Mouse (Mus musculus): ENCODE data around the gene Foxp1. TPM values are rescaled to one million over a fixed set of nuclear protein-coding genes. Genes with fewer than 3 reads are reported as not detected.

Gene Foxp1
- total and polyA plus RNA-seq, 3 experiments = 57.4 to 88.1 (median 79.8) TPM

DNA sequence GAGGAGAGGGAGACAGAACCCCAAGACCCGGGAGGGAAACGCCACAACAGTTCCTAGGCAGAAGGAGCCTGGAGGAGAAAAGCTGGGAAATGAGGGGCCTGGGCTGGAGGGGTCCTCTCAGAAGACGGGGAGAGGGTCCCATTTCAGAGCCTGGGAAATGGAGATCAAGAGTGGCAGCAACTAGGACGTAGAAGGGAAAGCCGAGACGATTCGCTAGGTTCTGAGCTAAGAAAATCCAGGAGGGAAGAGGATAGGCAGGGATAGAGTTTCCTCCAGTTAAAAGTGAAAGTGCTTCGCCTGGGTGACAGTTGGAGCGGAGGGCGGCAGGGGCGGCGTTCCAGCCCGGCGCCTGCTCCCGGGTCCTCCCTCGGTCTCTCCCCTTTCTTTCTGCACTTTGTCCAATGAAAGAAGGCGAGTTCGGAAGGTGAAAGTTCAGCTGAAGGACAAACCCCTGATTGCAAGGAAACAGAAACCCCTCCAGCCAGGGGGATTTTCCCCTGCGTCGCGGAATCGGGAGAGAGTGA is 650 bp upstream of the Foxp1 start:
- TF ChIP-seq CTCF (IDR thresholded peaks at IDR 0.05; ENCODE audit: low read depth, low read length) (no peak), GATA1 (IDR thresholded peaks at IDR 0.05; ENCODE audit: borderline replicate concordance, low read length) (no peak), POLR2AphosphoS5 (IDR thresholded peaks at IDR 0.05; ENCODE audit: insufficient replicate concordance, low read depth, low read length) (no peak), TAL1 (conservative IDR thresholded peaks at IDR 0.05; ENCODE audit: low read depth, low read length) (no peak), GATA2 (IDR thresholded peaks at IDR 0.05; ENCODE audit: borderline replicate concordance, low read depth, low read length) (no peak)
- H3K4me3 ChIP-seq (ENCODE audit: low read depth, low read length) = peak overlapping the region; percentile 89
- DNase-seq (ENCODE audit: low spot score) = peak; percentile 66
- peaks cover 7% of the 10 kb centered on the region for H3K9me3 ChIP-seq (replicated peaks)
- H3K27me3 ChIP-seq (ENCODE audit: insufficient read depth, low read length) = no peaks in the 10 kb centered on the region
- peak; percentile 65 for ATAC-seq (ENCODE audit: extremely low read depth, insufficient number of reproducible peaks, low FRiP score, poor library complexity, severe bottlenecking)
- peaks cover 22% of the 10 kb centered on the region for H3K4me1 ChIP-seq (ENCODE audit: insufficient read depth, low read depth, low read length)
- H3K36me3 ChIP-seq (replicated peaks) = peaks cover 5% of the 10 kb centered on the region

GRCm38 (mm10) chr6:99521641-99522358 is 721 bp downstream of the Foxp1 start:
- Histone ChIP-seq H3K4me3 (ENCODE audit: low read depth, low read length) (peak overlapping the region; percentile 89), H3K27me3 (ENCODE audit: insufficient read depth, low read length) (no peaks in the 10 kb centered on the region), H3K9me3 (replicated peaks) (no peaks in the 10 kb centered on the region), H3K36me3 (replicated peaks) (peaks cover 9% of the 10 kb centered on the region), H3K4me1 (ENCODE audit: insufficient read depth, low read depth, low read length) (peaks cover 22% of the 10 kb centered on the region)
- DNase-seq (ENCODE audit: low spot score) = peak; percentile 51
- 0 out of 2 replicates have a peak, but pooled peaks have one; percentile 10 for ATAC-seq (ENCODE audit: extremely low read depth, insufficient number of reproducible peaks, low FRiP score, poor library complexity, severe bottlenecking)
- TF ChIP-seq CTCF (IDR thresholded peaks at IDR 0.05; ENCODE audit: low read depth, low read length) = no peak
- no peak for TF ChIP-seq TAL1 (conservative IDR thresholded peaks at IDR 0.05; ENCODE audit: low read depth, low read length)
- no peak for TF ChIP-seq GATA2 (IDR thresholded peaks at IDR 0.05; ENCODE audit: borderline replicate concordance, low read depth, low read length)
- no peak for TF ChIP-seq GATA1 (IDR thresholded peaks at IDR 0.05; ENCODE audit: borderline replicate concordance, low read length)
- no peak for TF ChIP-seq POLR2AphosphoS5 (IDR thresholded peaks at IDR 0.05; ENCODE audit: insufficient replicate concordance, low read depth, low read length)

- DNase-seq (ENCODE audit: low spot score) (peak; percentile 27), ATAC-seq (ENCODE audit: extremely low read depth, insufficient number of reproducible peaks, low FRiP score, poor library complexity, severe bottlenecking) (no peak)
- no peaks in the 10 kb centered on the region for H3K27me3 ChIP-seq (ENCODE audit: insufficient read depth, low read length)
- H3K9me3 ChIP-seq (replicated peaks) = no peaks in the 10 kb centered on the region
- peaks cover 22% of the 10 kb centered on the region for H3K4me1 ChIP-seq (ENCODE audit: insufficient read depth, low read depth, low read length)
- no peak for TF ChIP-seq TAL1 (conservative IDR thresholded peaks at IDR 0.05; ENCODE audit: low read depth, low read length)
- no peak for TF ChIP-seq CTCF (IDR thresholded peaks at IDR 0.05; ENCODE audit: low read depth, low read length)
- TF ChIP-seq GATA1 (IDR thresholded peaks at IDR 0.05; ENCODE audit: borderline replicate concordance, low read length) = no peak
- TF ChIP-seq POLR2AphosphoS5 (IDR thresholded peaks at IDR 0.05; ENCODE audit: insufficient replicate concordance, low read depth, low read length) = no peak
- TF ChIP-seq GATA2 (IDR thresholded peaks at IDR 0.05; ENCODE audit: borderline replicate concordance, low read depth, low read length) = no peak
- peaks cover 14% of the 10 kb centered on the region for H3K36me3 ChIP-seq (replicated peaks)
- H3K4me3 ChIP-seq (ENCODE audit: low read depth, low read length) = peak overlapping the region; percentile 89
Measured at GRCm38 (mm10) chr6:99521038-99521640, 1.4 kb downstream of the Foxp1 start.

- ATAC-seq (ENCODE audit: extremely low read depth, insufficient number of reproducible peaks, low FRiP score, poor library complexity, severe bottlenecking) (no peak), DNase-seq (ENCODE audit: low spot score) (no peak)
- peaks cover 21% of the 10 kb centered on the region for H3K4me1 ChIP-seq (ENCODE audit: insufficient read depth, low read depth, low read length)
- no peaks in the 10 kb centered on the region for H3K9me3 ChIP-seq (replicated peaks)
- peak overlapping the region; percentile 89 for H3K4me3 ChIP-seq (ENCODE audit: low read depth, low read length)
- H3K36me3 ChIP-seq (replicated peaks) = peaks cover 19% of the 10 kb centered on the region
- no peak for TF ChIP-seq TAL1 (conservative IDR thresholded peaks at IDR 0.05; ENCODE audit: low read depth, low read length)
- TF ChIP-seq GATA2 (IDR thresholded peaks at IDR 0.05; ENCODE audit: borderline replicate concordance, low read depth, low read length) = no peak
- TF ChIP-seq POLR2AphosphoS5 (IDR thresholded peaks at IDR 0.05; ENCODE audit: insufficient replicate concordance, low read depth, low read length) = no peak
- no peak for TF ChIP-seq CTCF (IDR thresholded peaks at IDR 0.05; ENCODE audit: low read depth, low read length)
- TF ChIP-seq GATA1 (IDR thresholded peaks at IDR 0.05; ENCODE audit: borderline replicate concordance, low read length) = no peak
- H3K27me3 ChIP-seq (ENCODE audit: insufficient read depth, low read length) = no peaks in the 10 kb centered on the region
Measured at GRCm38 (mm10) chr6:99520676-99521037, 1.9 kb downstream of the Foxp1 start.

DNA sequence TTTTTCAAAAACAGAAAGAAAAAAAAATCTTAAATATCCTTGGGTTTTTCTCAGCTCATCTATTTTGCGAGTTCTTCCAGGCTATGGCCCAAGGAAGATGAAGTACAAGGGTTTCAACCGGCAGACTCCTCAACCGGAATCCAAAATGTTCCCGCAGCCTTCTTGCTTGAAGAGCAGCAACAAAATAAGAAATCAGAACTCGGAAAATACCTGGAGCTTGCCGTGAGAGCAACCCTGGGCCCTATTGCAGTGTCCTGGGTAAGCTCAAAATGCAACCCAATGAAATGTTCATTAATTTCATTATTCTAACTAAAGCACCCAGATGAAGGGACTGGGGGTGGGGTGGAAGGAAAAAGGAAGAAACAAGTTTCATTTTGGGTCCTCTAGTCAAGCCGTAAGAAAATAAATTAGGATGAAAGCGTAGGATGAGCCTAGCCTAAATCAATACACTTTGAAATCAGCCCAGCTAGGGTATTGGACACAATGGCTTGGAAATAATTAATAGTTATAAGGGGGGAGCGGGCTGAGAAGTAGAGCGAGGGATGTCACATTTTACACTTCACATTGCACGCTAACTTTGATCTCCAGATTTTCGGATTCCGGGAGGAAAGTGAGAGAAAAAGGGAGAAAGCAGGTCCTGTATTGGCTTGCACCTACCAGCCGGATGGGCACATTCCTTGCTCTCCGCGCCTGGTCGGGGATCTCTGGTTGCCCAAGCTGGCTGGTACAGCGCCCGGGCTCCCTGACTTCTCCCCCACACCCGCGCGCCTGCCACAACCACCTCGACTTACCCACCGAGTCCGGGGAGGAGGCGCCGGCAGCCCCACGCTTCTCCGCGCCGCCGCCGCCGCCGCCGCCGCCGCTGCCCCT is 2.5 kb downstream of the Foxp1 start:
- TF ChIP-seq POLR2AphosphoS5 (IDR thresholded peaks at IDR 0.05; ENCODE audit: insufficient replicate concordance, low read depth, low read length) (no peak), GATA1 (IDR thresholded peaks at IDR 0.05; ENCODE audit: borderline replicate concordance, low read length) (no peak), CTCF (IDR thresholded peaks at IDR 0.05; ENCODE audit: low read depth, low read length) (no peak)
- Histone ChIP-seq H3K4me1 (ENCODE audit: insufficient read depth, low read depth, low read length) (peaks cover 17% of the 10 kb centered on the region), H3K27me3 (ENCODE audit: insufficient read depth, low read length) (no peaks in the 10 kb centered on the region), H3K36me3 (replicated peaks) (peaks cover 22% of the 10 kb centered on the region), H3K9me3 (replicated peaks) (no peaks in the 10 kb centered on the region), H3K4me3 (ENCODE audit: low read depth, low read length) (no peak overlapping the region)
- DNase-seq (ENCODE audit: low spot score) (no peak), ATAC-seq (ENCODE audit: extremely low read depth, insufficient number of reproducible peaks, low FRiP score, poor library complexity, severe bottlenecking) (no peak)

All from G1E (cell line).